Mouse (Mus musculus) spleen, adult 2 months (tissue): ENCODE results near the gene Rassf4. TPM values are rescaled to one million over a fixed set of nuclear protein-coding genes. Genes with fewer than 3 reads are reported as not detected.
A peak's percentile ranks its signal among the peaks of the same experiment; 100 is the strongest.

Experiments
- DNase-seq, 2 experiments: peaks; one replicate each; pipeline versions ENCODE4 v3.0.0 to v3.0.0-alpha.2; 2012 to 2021; ENCODE audit warnings: low spot score in 2 of 2, low read depth in 1 of 2
- H3K27ac ChIP-seq: fragments of 200-500 bp; 2 replicates; pipeline ENCODE4 v1.5.1; 2012; ENCODE audit warnings: low read length, inconsistent platforms; ENCODE audit not compliant: insufficient read depth
- H3K27me3 ChIP-seq: fragments of 200-500 bp; 2 replicates; pipeline ENCODE4 v1.6.1; 2012; ENCODE audit warnings: mild to moderate bottlenecking, moderate library complexity, low read length, inconsistent platforms; ENCODE audit not compliant: control insufficient read depth, insufficient read depth
- H3K36me3 ChIP-seq: fragments of 200-500 bp; 2 replicates; pipeline ENCODE4 v1.6.1; 2012; ENCODE audit warnings: mild to moderate bottlenecking, low read length, inconsistent platforms; ENCODE audit not compliant: control insufficient read depth, insufficient read depth
- H3K4me1 ChIP-seq: fragments of 200-500 bp; 2 replicates; pipeline ENCODE4 v1.6.1; 2011; ENCODE audit warnings: inconsistent platforms; ENCODE audit not compliant: control insufficient read depth, insufficient read depth, insufficient read length
- H3K4me3 ChIP-seq: fragments of 200-500 bp; 2 replicates; pipeline ENCODE4 v1.5.1; 2011; ENCODE audit warnings: mild to moderate bottlenecking, inconsistent platforms; ENCODE audit not compliant: insufficient read depth, insufficient read length; ENCODE audit errors: extremely low read depth
- CTCF ChIP-seq: fragments of 200-500 bp; IDR thresholded peaks from 2 replicates; pipeline ENCODE4 v1.5.1; 2011; ENCODE audit warnings: mild to moderate bottlenecking, inconsistent platforms; ENCODE audit not compliant: insufficient read depth, insufficient read length, insufficient replicate concordance; ENCODE audit errors: extremely low read depth
- POLR2A ChIP-seq: fragments of 200-500 bp; IDR thresholded peaks from 2 replicates; pipeline ENCODE4 v1.6.1; 2011; ENCODE audit warnings: low read depth, low read length, inconsistent platforms
- WGBS: fragments of 180-500 bp; shearing (Covaris S2); methylation state at CpG from one replicate; pipeline ENCODE4 v1.1.7; 2018; 5-methylcytosine and 5-hydroxymethylcytosine counted together
- polyA plus RNA-seq: library from polyadenylated mRNA; depleted of rRNA; stranded (reverse); fragments of >200 nt; gene quantifications from 2 replicates; pipeline ENCODE4 v1.2.3, GENCODE M21; 2012

The Rassf4 gene
- polyA plus RNA-seq, 1 experiment: 23.5 TPM

GRCm38 (mm10) chr6:116694346-116694745 is 20.6 kb upstream of the Rassf4 start:
- H3K4me1 ChIP-seq: peaks cover 7% of the 10 kb centered on the region; the same call in 1 of the 2 replicates
- TF ChIP-seq CTCF (no peak), POLR2A (no peak)
- H3K27me3 ChIP-seq: no peaks in the 10 kb centered on the region
- WGBS: 86% methylated on average over 3 of the region's 3 CpGs
- H3K36me3 ChIP-seq: no peaks in the 10 kb centered on the region
- H3K4me3 ChIP-seq: no peak overlapping the region
- peak overlapping the region; percentile 79; the same call in 1 of the 2 replicates for H3K27ac ChIP-seq
- DNase-seq: no peak

DNA sequence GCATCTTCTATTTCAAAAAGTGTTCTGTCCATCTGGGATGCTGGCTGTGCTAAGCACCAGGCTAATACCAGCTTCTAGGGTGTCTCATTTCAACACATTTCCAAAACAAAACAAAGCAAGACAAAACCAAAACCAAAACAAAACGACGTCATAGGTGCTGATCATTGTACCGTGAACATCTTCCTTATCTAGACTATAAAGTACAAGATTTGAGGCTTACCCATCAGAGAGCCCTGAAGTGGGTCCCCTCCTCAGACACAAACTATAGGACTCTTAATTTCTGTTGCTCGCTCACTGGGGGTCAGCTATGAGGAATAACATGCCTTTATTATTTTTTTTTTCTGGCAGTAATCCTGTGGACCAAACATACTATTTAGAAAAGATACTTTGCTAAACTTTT is 19.9 kb upstream of the Rassf4 start:
- no peaks in the 10 kb centered on the region for H3K27me3 ChIP-seq
- DNase-seq: peak in 1 of 2 experiments; percentile 74
- TF ChIP-seq CTCF (no peak), POLR2A (no peak)
- 61% methylated on average over 4 of the region's 4 CpGs for WGBS
- no peaks in the 10 kb centered on the region for H3K36me3 ChIP-seq
- H3K4me3 ChIP-seq: no peak overlapping the region
- H3K4me1 ChIP-seq: peaks cover 7% of the 10 kb centered on the region; the same call in 1 of the 2 replicates
- H3K27ac ChIP-seq: peak overlapping the region; percentile 79

- no peaks in the 10 kb centered on the region for H3K27me3 ChIP-seq
- DNase-seq: peak; percentile 67 to 69
- TF ChIP-seq CTCF: no peak
- TF ChIP-seq POLR2A: no peak
- under 1% methylated on average over 6 of the region's 6 CpGs for WGBS
- H3K4me3 ChIP-seq: no peak overlapping the region
- H3K27ac ChIP-seq: peak overlapping the region; percentile 95
- peaks cover 42% of the 10 kb centered on the region; the same call in 1 of the 2 replicates for H3K4me1 ChIP-seq
- H3K36me3 ChIP-seq: no peaks in the 10 kb centered on the region
Observed at GRCm38 (mm10) chr6:116682317-116682716, 8.6 kb upstream of the Rassf4 start.

- TF ChIP-seq POLR2A (no peak), CTCF (no peak)
- H3K4me3 ChIP-seq: no peak overlapping the region
- no peaks in the 10 kb centered on the region for H3K27me3 ChIP-seq
- peak; percentile 61 to 67 for DNase-seq
- WGBS: 19% methylated on average over 5 of the region's 5 CpGs
- H3K27ac ChIP-seq: peak overlapping the region; percentile 95
- H3K4me1 ChIP-seq: peaks cover 54% of the 10 kb centered on the region; the same call in 1 of the 2 replicates
- no peaks in the 10 kb centered on the region for H3K36me3 ChIP-seq
Observed at GRCm38 (mm10) chr6:116679563-116680288, 6.0 kb upstream of the Rassf4 start.

GRCm38 (mm10) chr6:116677321-116677720 is 3.6 kb upstream of the Rassf4 start:
- no peak for TF ChIP-seq POLR2A
- TF ChIP-seq CTCF: no peak

DNA sequence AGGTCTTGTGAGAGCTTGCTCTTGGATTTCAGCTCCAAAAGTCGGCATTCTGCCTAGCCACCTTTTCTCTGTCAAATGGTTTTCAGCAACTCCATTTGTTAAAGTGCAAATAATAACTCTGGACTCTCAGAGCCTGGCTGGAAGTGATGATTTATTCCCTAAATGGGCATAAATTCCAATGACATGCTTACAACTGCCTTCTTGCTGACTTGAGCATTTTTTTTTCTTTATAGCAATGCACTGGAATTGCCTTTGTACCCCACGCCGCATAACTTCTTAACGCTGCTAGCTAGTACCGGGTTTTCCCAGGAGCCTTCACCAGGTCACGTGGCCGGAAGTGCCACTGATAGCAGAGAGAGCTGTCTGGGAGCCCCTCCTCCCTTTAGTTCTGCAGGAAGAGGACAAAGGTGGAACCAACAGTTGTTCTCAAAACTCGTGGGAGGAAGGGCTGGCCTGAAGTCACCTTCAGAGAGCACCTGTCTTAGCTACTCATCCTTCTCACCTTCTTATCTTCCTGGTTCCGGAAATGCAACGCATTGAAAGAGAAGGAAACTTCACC is 2.7 kb upstream of the Rassf4 start:
- Histone ChIP-seq H3K36me3 (no peaks in the 10 kb centered on the region), H3K4me1 (peaks cover 46% of the 10 kb centered on the region; the same call in 1 of the 2 replicates), H3K4me3 (no peak overlapping the region), H3K27me3 (no peaks in the 10 kb centered on the region), H3K27ac (peak overlapping the region; percentile 31; the same call in 1 of the 2 replicates)
- WGBS: 68% methylated on average over 10 of the region's 10 CpGs
- TF ChIP-seq POLR2A (no peak), CTCF (no peak)
- DNase-seq: peak in 1 of 2 experiments; percentile 52

More at GRCm38 (mm10) chr6:116677321-116677720, 3.6 kb upstream of the Rassf4 start:
- H3K36me3 ChIP-seq: no peaks in the 10 kb centered on the region
- H3K4me1 ChIP-seq: peaks cover 48% of the 10 kb centered on the region; the same call in 1 of the 2 replicates
- H3K4me3 ChIP-seq: no peak overlapping the region
- H3K27me3 ChIP-seq: no peaks in the 10 kb centered on the region
- DNase-seq: no peak
- no peak overlapping the region for H3K27ac ChIP-seq
- 90% methylated on average over 6 of the region's 6 CpGs for WGBS
